Mouse (Mus musculus): Measurements from ENCODE around the gene Lsp1. TPM values are rescaled to one million over a fixed set of nuclear protein-coding genes. Genes with fewer than 3 reads are reported as not detected.
A peak's percentile ranks its signal among the peaks of the same experiment; 100 is the strongest.

Lsp1 gene
- total and polyA plus RNA-seq, 2 experiments from 2014 or later: 5.5 to 7.9 TPM

DNA sequence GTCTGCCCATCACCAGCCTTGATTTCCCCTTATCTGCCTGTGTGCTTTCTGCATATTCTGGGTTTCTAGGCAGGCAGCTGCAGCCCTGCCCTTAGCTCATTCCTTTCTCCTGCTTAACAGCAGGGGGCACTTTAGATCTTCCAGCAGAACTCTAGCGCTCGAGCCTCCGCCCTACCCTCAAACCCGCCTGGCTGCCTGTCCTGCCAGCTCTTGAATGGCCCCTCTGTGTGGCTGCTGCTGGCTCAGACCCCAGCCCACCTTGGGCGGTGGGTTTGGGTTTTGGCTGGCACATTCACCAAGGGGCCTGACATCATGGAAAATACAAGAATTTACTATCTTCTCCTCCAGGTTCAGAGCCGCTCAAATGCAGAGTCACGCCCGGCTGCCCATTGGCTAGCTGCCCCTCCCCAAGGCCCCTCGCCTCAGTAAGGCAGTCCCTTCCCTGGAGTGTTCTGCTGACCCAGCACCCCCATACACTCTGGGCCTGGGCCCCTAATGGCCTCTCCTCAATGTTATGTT lies 26.8 kb downstream of the Lsp1 start:
- Histone ChIP-seq H3K27ac (ENCODE audit: low read depth, low read length) (no peak overlapping the region), H3K4me3 (ENCODE audit: low read depth, low read length) (no peak overlapping the region), H3K4me2 (ENCODE audit: low read depth) (peak overlapping the region; percentile 24; the same call in 1 of the 2 replicates), H3K36me3 (ENCODE audit: insufficient read depth) (no peaks in the 10 kb centered on the region), H3K27me3 (ENCODE audit: insufficient read depth, low read length) (no peaks in the 10 kb centered on the region), H3K9me3 (ENCODE audit: low read length) (no peaks in the 10 kb centered on the region), H3K4me1 (ENCODE audit: insufficient read depth) (0 out of 2 replicates have a peak, but pooled peaks cover under 1% of the 10 kb centered on the region), H3K9ac (no peak overlapping the region)
- DNase-seq (peak; percentile 65), ATAC-seq (peak; percentile 88)
- peak; percentile 72 for TF ChIP-seq CTCF (IDR thresholded peaks at IDR 0.05; ENCODE audit: low read depth)
- WGBS: 10% methylated on average over 9 of the region's 9 CpGs

- Histone ChIP-seq H3K9me3 (ENCODE audit: low read length) (no peaks in the 10 kb centered on the region), H3K27me3 (ENCODE audit: insufficient read depth, low read length) (no peaks in the 10 kb centered on the region), H3K4me1 (ENCODE audit: insufficient read depth) (no peaks in the 10 kb centered on the region), H3K4me2 (ENCODE audit: low read depth) (no peak overlapping the region), H3K4me3 (ENCODE audit: low read depth, low read length) (no peak overlapping the region), H3K27ac (ENCODE audit: low read depth, low read length) (no peak overlapping the region), H3K36me3 (ENCODE audit: insufficient read depth) (no peaks in the 10 kb centered on the region), H3K9ac (no peak overlapping the region)
- 78% methylated on average over 3 of the region's 3 CpGs for WGBS
- TF ChIP-seq CTCF (IDR thresholded peaks at IDR 0.05; ENCODE audit: low read depth): no peak
- no peak for DNase-seq
- ATAC-seq: no peak
These were observed 27.4 kb downstream of the Lsp1 start for GRCm38 (mm10) chr7:142488053-142488452.

DNA sequence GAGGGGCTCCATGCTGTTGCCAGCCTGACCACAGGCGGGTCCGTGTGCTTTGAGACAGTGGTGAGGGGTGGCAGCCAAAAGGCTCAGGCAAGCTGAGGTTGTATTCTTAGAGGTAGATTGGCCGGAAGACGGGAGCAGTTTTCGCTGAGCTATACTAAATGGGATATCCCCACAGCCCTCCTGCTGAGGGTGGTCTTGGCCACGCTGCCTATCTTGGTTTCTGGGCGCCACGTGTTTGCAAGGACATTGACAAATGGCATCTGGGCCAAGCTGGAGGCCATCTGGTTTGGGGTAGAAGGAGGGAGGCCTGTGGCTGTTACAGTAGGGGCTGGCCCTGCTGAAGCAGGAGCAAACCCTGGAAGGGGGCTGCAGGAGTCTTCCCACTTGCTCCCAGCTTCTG lies 32.9 kb downstream of the Lsp1 start:
- no peak for DNase-seq
- Histone ChIP-seq H3K36me3 (ENCODE audit: insufficient read depth) (no peaks in the 10 kb centered on the region), H3K4me2 (ENCODE audit: low read depth) (no peak overlapping the region), H3K9me3 (ENCODE audit: low read length) (no peaks in the 10 kb centered on the region), H3K4me1 (ENCODE audit: insufficient read depth) (no peaks in the 10 kb centered on the region), H3K27ac (ENCODE audit: low read depth, low read length) (no peak overlapping the region), H3K4me3 (ENCODE audit: low read depth, low read length) (no peak overlapping the region), H3K27me3 (ENCODE audit: insufficient read depth, low read length) (no peaks in the 10 kb centered on the region), H3K9ac (no peak overlapping the region)
- WGBS: 88% methylated on average over 8 of the region's 8 CpGs
- no peak for ATAC-seq
- no peak for TF ChIP-seq CTCF (IDR thresholded peaks at IDR 0.05; ENCODE audit: low read depth)

DNA sequence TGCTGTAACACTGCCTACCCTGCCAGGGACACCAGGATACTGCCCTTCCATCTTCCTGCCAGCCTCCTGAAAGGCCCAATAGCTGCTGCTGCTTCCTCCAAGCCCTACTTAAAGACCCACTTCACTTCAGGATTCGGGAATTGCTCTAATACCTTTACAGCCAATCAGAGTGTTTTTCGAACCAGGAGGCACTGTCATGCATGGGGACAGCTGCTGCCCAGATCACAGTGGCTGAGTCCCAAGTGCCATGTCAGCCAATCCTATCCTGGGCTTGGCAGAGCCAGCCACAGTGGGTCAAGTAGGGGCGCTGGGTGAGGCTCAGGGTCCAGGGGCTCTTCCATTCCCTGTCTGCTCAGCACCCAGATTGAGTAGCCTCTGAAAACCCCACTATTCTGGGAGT lies 35.5 kb downstream of the Lsp1 start:
- Histone ChIP-seq H3K9ac (no peak overlapping the region), H3K27me3 (ENCODE audit: insufficient read depth, low read length) (no peaks in the 10 kb centered on the region), H3K4me1 (ENCODE audit: insufficient read depth) (no peaks in the 10 kb centered on the region), H3K4me3 (ENCODE audit: low read depth, low read length) (no peak overlapping the region), H3K36me3 (ENCODE audit: insufficient read depth) (no peaks in the 10 kb centered on the region), H3K4me2 (ENCODE audit: low read depth) (no peak overlapping the region), H3K27ac (ENCODE audit: low read depth, low read length) (no peak overlapping the region), H3K9me3 (ENCODE audit: low read length) (no peaks in the 10 kb centered on the region)
- no peak for ATAC-seq
- WGBS: 81% methylated on average over 3 of the region's 3 CpGs
- TF ChIP-seq CTCF (IDR thresholded peaks at IDR 0.05; ENCODE audit: low read depth): no peak
- DNase-seq: no peak

DNA sequence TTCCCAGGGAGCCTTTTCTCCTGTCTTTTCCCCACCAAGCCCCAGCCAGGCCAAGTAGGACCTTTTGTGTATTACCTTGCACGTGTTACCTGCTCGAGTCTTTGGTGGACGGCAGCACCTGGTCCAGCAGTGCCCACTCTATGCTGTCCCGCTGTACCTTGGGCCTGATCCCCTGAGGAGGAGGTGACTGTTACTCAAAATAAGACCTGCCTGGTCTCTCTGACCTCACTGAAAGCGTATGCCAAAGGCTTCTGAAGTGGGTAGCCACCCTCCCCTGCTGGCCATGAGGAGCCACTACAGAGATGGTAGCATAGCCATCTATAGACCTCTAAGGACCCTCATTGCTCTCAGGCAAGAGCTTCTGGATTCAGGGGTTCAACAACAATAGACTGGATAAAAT lies 36.2 kb downstream of the Lsp1 start:
- Histone ChIP-seq H3K4me1 (ENCODE audit: insufficient read depth) (no peaks in the 10 kb centered on the region), H3K27me3 (ENCODE audit: insufficient read depth, low read length) (no peaks in the 10 kb centered on the region), H3K36me3 (ENCODE audit: insufficient read depth) (no peaks in the 10 kb centered on the region), H3K4me2 (ENCODE audit: low read depth) (no peak overlapping the region), H3K9me3 (ENCODE audit: low read length) (no peaks in the 10 kb centered on the region), H3K9ac (no peak overlapping the region), H3K27ac (ENCODE audit: low read depth, low read length) (no peak overlapping the region), H3K4me3 (ENCODE audit: low read depth, low read length) (no peak overlapping the region)
- TF ChIP-seq CTCF (IDR thresholded peaks at IDR 0.05; ENCODE audit: low read depth): no peak
- 85% methylated on average over 5 of the region's 5 CpGs for WGBS
- ATAC-seq (no peak), DNase-seq (no peak)

- no peak overlapping the region for H3K27ac ChIP-seq (ENCODE audit: low read depth, low read length)
- no peak; the same call in 1 of the 2 replicates for TF ChIP-seq CTCF (IDR thresholded peaks at IDR 0.05; ENCODE audit: low read depth)
- no peak overlapping the region for H3K4me2 ChIP-seq (ENCODE audit: low read depth)
- ATAC-seq (no peak), DNase-seq (no peak)
- no peaks in the 10 kb centered on the region for H3K9me3 ChIP-seq (ENCODE audit: low read length)
- no peak overlapping the region for H3K9ac ChIP-seq
- H3K27me3 ChIP-seq (ENCODE audit: insufficient read depth, low read length): no peaks in the 10 kb centered on the region
- no peaks in the 10 kb centered on the region for H3K36me3 ChIP-seq (ENCODE audit: insufficient read depth)
- WGBS: 89% methylated on average over 2 of the region's 2 CpGs
- no peak overlapping the region for H3K4me3 ChIP-seq (ENCODE audit: low read depth, low read length)
- no peaks in the 10 kb centered on the region for H3K4me1 ChIP-seq (ENCODE audit: insufficient read depth)
These were observed 37.2 kb downstream of the Lsp1 start for GRCm38 (mm10) chr7:142497775-142498174.

GRCm38 (mm10) chr7:142498575-142498974 lies 38.0 kb downstream of the Lsp1 start, which contains the start of gene Tnnt3:
Tnnt3 (plus strand) TSS chr7:142498836.
- Histone ChIP-seq H3K9ac (no peak within 1 kb of the TSS), H3K4me1 (ENCODE audit: insufficient read depth) (no peaks in the 10 kb centered on the region), H3K9me3 (ENCODE audit: low read length) (no peaks in the 10 kb centered on the region), H3K36me3 (ENCODE audit: insufficient read depth) (no peaks in the 10 kb centered on the region), H3K27ac (ENCODE audit: low read depth, low read length) (no peak within 1 kb of the TSS), H3K27me3 (ENCODE audit: insufficient read depth, low read length) (no peaks in the 10 kb centered on the region), H3K4me3 (ENCODE audit: low read depth, low read length) (no peak within 1 kb of the TSS), H3K4me2 (ENCODE audit: low read depth) (no peak within 1 kb of the TSS)
- 81% methylated on average over 2 of the region's 2 CpGs for WGBS
- no peak for DNase-seq
- no peak for TF ChIP-seq CTCF (IDR thresholded peaks at IDR 0.05; ENCODE audit: low read depth)
- ATAC-seq: no peak
